Mouse (Mus musculus) heart, postnatal 36 days (tissue): ENCODE measurements at regions not wholly inside any gene's neighbourhood (a gene's known extent, or its start where the extent isn't known, plus 50 kb on each side); places are given as distances from the start of the nearest gene placed in this dataset.
A peak's percentile ranks its signal among the peaks of the same experiment; 100 is the strongest.

ENCODE experiments used
- DNase-seq, 2 experiments: peaks; one replicate each; pipeline ENCODE4 v3.0.0; 2021 to 2022
- intact Hi-C: fragments of 180-260 bp; cut with DNase I; formaldehyde crosslinking; loops from one replicate; pipeline ENCODE4 v1.15.1; 2025

DNA sequence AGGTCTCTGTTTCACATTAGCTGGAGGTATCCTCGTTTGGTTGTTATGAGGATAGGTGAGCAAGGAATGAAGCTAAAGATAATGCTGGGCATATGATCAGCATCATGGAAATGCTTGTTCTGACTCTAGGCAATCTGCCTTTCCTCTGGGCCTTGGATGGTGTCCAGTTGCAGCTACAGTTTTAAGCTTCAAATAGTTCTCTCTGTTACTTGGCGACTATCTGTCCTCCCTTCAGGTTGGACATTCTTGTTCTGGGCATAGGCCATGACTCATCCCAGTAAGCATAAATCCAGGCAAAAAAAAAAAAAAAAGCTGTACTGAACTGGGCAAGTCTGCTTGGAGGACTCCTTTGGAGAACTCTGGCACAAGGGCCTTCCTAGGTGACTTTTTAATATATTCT is 776.9 kb downstream of the Kcnma1 start:
- peak in 1 of 2 experiments; percentile 32 for DNase-seq
- intact Hi-C loops = no loop called here

DNA sequence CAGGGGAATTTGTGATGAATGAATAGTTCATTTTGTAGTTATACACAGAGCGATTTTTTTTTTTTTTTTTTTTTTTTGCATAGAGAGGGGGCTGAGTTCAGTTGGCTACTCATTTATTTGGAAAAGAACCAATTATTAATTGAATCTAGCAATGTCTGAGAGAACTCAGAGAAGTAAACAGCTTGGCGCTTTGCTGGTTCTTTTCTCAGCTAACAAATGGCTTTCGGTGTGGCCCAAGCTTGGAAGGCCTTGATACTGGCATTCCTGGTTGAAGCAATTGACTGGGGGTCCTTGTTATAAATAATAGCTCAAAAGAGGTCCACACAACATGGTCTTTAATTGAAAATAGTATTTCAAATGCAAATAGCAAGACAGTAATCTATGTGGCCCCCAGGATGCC is 815.6 kb downstream of the Kcnma1 start:
- no peak for DNase-seq
- intact Hi-C loops = loop anchor here (1.0 kb wide), 1 partner anchor 202 kb away; no protein-coding TSS in a partner anchor

DNA sequence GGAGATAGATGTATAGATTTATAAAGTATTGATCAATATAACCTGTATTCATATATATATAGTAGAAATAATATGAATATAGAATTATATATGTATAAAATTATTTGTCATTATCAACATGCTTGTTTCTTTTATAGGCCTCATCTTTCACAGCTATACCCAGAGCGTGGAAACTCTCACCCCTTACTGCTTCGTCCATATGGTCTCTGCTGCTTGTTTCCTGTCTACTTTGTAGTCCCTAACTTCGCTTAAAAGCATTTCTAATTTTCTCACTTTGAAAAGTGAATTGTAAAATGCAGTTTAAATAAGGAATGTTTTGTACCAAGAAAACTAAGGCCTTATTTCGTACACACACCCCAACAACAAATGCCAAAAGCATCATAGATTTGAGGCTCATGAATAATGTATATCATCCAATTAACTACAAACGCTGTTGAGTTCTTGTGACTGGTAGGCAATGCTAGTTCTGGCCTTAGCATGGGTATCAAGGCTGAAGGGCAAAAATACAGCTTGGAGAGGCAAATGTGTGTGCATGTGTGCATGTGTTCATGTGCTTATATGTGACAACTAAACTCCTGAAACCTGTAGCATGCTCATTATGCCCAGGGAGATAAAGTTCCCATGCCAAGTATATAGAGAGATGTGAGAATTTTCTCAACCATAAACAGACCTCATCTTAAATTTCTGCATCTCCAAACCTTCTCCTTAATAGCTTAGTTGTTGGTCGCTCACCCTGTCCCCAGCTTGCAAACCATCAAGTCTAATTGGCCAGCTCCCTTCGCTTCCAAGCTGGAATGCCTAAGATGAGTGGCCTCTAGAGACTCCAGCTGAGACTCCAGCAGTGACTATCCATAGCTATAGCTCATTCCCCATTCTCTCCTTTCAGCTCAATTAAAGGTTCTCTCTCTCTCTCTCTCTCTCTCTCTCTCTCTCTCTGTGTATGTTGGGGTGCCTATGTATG is 819.4 kb downstream of the Kcnma1 start:
- DNase-seq = no peak
- intact Hi-C loops = no loop called here

DNA sequence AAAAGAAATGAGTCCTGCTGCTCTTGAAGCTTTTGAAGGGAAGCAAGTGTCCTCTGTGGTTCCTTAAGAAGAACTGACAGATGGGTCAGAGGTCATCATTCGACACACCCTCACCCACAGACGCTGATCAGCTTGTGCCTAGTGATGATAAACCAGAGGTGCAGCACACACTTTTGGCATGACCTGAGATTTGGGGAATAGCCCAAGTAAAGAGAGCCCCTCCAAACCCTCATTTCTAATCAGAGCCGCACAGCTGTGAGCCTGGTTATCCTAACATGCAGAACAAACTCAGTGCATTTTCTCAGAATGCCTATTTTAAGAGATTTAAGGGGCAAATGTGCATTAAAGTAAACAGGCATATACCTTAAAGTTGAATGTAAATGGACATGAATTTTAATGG is 821.7 kb downstream of the Kcnma1 start:
- intact Hi-C loops = no loop called here
- no peak for DNase-seq

DNA sequence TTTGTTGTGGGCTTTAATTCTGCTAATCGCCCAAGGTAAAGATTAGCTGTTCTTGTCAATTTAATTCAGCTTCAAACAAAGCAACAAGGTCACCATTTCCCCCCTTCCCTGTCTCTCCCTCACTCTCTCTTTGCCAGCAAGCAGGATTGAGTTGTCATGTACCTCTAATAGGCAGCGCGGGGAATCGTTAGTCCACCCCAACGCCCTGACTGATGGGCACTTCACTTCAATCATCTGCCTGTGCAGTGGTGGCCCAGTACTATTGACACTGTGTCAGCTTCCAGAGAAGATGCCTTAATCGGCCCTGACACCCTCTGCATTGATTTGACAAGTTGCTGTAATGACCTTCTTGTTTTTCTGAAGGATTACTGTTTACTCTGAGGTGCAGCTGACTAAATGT is 828.9 kb downstream of the Kcnma1 start:
- no peak for DNase-seq
- intact Hi-C loops = no loop called here

DNA sequence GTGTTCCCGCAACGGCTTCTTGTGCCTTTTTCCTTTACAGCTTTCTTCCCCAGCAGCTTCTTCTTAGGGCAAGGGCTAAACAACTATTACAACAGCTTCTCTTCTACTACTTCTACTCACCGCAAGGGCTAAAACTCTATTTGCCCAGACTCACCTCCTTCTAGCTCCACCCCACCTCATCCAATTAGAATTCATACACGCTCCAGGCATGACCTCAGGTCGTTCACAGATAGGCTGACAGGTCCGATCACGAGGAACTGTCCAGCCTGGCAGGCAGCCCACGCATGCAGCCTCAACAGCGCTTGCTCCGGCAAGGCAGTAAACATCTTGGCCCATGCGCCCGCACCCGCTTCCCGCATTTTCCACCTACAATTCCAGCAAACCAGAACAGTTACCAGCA is 844.9 kb downstream of the Kcnma1 start:
- DNase-seq = no peak
- intact Hi-C loops = no loop called here

DNA sequence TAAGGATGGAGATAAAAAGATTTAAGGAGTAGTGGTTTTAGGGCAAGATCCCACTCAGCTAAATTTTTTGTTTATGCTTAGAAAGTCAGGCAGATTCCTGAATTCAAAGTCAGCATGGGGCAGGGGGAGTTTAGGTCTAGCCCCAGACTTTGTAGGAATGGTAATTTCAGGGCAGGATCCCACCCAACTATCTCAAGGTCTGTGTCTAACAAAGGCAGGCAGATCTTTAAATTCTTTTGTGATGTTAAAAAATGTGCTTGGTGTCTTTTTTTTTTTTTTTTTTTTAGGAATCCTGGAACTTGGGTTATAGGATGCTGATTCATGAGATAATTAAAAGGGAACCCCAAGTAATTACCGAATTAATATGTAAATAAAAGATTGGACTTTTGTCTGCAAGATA is 853.7 kb downstream of the Kcnma1 start:
- intact Hi-C loops = no loop called here
- DNase-seq = no peak

DNA sequence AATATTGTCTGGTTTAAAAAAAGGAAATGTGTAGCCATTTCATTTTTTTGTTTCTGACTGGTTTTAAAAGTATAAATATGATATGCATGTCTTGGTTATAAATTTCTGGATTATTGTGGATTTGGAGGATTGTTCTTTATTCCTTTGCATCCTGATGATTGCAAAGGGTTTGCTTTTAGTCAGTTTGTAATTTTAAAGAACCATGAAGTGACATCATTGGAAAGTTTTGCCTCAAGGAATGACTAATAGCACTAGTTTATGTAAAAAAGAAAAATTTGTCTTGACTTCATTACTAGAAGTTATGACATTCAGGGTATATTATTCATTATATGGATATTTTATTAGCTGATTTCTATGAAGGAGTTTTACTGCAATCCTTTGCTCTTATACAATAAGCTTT is 863.9 kb downstream of the Kcnma1 start:
- intact Hi-C loops = no loop called here
- no peak for DNase-seq

DNA sequence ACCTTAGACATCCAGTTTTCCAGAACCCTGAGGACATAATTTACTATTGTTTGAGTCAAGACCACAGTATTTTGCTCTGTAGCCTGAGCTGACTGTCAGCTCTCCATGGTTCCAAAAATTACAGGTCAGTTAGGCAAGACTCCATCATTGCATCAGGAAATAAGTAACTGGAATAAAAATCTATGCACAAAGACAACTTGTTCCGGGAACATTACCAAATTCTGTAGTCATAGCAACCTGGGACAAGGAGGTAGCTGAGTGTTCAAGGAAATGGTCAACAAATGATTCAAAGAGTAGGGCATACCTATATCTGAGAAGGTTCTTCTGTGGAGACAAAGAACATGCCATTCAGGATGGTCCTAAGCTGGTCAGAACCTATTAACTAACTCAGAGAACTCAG is 867.3 kb downstream of the Kcnma1 start:
- DNase-seq = no peak
- intact Hi-C loops = no loop called here

DNA sequence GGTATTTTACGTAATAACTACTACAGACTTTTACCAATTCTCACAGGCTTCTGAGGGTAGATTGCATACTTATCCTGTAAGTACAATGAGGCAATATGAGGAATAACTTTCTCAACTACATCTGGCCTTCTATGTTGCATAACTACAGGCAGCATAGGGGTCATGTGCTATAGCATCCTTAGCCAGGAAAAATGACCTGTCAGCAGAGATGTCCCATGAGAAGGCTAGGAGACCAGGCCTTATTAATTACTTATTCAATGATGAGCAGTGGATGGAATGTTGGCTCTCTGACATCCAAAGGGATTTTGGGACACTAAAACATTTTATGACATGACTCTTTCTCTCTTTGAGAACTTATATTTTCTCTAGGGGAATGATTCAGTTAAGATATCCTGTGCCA is 873.9 kb downstream of the Kcnma1 start:
- no peak for DNase-seq
- intact Hi-C loops = no loop called here

DNA sequence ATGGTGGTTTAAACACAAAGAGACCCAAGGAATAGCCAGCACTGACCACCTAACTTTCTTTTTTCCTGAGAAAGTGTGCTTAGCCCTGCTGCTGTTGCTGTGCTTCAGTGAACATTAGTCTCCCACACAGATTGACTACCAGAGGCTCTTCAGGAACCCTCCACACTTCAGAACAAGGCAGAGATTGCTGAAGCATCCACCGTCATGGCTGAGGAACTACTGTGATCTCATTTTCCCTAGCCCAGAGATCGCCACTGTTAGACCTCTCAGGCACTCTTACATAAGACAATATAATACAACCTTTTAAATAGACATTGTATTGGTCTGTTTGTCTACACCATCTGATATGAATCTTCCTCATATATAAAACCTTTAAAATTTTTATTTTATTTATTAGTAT is 879.6 kb downstream of the Kcnma1 start:
- no peak for DNase-seq
- intact Hi-C loops = no loop called here

DNA sequence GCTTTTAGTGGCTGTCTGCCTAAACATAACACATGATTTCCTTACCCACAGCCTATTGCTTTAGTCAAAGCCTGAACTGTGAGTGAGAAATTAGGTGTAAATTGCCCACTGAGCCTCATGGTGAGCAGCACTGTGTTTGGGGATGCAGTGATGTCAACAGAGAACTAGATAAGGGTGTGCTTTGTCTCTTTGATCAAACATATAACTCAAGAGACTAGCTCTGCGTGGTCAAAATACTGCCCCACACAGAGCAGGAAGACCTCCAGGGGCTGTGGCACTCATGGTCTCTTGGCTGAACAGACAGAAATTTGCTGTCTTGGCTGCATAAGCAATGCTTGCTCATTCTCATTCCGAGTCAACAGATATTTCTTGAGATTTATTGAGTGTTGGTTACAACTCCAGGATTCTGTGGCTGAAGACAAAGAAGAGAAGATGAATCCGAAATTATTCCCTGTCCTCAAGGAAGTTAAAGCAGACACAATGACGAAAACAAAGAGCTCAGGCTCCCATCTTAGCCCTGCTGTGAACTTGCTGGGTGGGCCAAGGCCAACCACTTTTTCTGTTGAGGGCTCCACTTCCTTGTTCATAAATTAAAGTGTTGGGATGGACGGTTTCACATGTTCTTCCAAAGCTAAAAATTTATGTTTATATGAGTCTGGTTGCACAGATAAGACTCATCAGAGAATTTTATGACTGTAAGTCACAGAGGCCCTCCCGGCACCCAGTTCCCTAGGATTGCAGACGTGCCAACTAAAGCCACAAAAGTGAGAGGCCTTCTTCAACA is 882.4 kb downstream of the Kcnma1 start:
- intact Hi-C loops = no loop called here
- no peak for DNase-seq

DNA sequence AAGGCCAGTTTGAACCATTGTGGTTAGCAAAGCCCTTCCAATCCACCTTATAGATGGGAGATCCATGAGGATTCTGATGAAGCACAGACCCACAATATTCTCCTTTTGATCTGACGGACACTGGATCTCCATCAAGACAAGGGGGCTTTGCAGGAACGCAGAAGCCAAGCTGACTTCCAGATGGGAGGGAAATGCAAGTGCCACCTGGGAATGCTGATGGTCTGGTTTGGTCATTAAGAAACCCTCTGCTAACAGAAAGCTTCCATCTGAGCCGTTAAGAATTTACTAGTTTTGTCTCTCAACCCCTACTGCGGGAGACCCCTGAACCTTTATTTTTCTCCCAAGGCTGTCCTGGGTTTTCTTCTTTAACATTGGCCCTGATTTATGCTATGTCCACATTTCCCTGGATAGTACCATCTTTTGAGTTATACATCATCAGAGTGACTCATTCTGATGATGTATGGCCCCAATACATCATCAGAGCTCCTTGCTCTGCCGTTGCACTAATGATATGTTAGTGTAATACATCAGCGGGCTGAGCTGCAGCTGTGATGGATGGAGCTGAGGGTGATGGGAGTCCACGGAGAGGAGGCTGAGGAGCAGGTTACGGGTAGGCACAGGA is 898.3 kb downstream of the Kcnma1 start:
- intact Hi-C loops = no loop called here
- DNase-seq = no peak

DNA sequence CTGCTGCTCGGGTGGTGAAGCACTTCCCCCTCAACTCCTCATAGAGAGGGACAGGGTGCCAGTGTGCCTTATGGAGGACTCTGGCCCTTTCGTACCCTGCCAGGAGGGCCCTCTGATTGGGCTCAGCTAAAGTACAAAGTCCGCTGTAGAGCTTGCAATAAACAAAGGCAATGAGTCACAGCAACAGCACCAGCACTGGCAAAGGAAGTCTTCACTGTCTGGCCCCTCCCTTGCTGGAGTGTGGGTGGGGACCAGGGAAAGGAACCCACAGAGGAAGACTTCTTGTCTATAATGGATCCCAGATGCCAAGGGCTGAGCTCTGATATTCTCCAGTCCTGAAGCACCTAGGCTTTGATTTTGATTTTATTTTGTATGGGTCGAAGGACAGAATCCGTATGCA is 899.4 kb downstream of the Kcnma1 start:
- DNase-seq = no peak
- intact Hi-C loops = no loop called here

DNA sequence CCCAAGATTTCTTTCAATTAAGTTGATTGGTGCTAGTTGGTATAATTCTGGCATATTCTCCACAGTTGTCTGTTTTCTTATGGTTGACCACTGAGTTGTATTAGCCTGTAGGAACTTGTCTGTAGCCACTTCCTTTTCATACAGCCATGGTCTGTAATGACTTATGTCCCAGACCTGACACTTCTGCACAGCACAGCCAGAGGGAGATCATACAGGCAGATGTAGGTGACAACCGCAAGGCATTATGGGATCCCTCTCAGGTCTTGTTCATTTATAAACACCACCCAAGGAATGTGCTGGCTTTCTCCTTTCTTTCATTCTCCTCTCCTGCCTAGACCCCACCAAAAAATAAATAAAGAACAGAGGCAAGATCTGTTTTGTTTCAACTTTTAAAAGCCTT is 899.8 kb downstream of the Kcnma1 start:
- DNase-seq = no peak
- intact Hi-C loops = no loop called here

DNA sequence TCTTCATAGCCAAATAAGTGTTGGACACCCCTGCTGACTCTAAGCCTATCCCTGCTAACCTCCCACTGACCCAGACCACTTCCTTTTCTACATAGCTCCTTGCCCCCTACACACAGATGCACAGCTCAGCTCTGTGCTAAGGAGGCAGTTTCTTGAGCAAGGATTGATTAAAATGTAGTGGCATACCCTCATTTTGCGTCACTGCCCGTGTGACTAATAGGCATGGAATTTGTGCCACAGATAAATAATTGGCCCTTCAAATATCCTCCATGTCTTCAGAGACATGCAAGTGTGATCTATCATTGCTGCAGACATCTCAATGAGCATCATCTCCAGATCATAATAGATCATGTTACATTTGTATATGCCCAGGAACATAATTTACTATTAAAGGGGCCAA is 901.9 kb downstream of the Kcnma1 start:
- intact Hi-C loops = no loop called here
- DNase-seq = no peak

DNA sequence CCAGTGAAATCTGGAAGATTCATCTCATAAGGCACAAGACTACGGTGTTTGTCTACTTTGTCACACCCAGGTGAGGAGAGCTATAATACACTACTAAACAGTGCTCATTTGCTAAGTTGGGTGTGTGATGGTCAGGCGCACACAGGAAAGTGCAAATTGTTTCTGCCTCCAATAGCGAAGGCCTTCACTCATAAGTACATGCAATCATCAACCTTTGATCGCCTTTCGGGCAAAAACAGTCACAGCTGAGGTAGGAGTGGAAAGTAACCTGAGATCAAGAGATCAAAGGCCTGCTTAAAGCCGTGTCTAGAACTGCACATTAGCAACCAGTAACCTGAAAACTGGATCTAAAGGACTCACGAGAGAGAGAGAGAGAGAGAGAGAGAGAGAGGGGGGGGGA is 905.7 kb downstream of the Kcnma1 start:
- no peak for DNase-seq
- intact Hi-C loops = no loop called here

DNA sequence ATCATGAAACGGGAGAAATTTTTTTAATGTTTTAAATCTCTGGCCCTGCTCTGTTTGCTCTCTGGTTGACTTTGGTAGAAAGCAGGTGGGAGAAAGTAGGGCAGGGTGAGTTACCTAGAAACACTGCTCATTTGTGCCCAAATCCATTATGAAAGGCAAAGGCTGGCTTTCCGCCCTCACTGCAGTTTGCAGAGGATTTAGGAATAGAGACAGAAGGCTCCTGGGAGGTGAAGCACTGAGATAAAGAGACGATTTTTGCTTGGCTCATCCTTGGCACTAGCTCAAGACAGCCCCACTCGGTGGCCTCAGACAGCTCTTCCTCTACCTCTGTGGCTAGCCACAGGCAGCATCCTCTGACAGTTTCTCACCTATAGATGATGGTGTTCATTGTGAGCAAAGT is 906.8 kb downstream of the Kcnma1 start:
- DNase-seq = no peak
- intact Hi-C loops = no loop called here
